Mouse (Mus musculus): ENCODE data around the gene Vmn1r66.
"Not testable (repeated sequence)": the region's sequence is repeated elsewhere in the genome, so short reads cannot be mapped to it uniquely, and the experiment has no call there.

Gene Vmn1r66

GRCm38 (mm10) chr7:10277906-10278305, at the start of gene Vmn1r66:
TSS of gene Vmn1r66 (minus strand) at chr7:10278006.
- no peak for DNase-seq

GRCm38 (mm10) chr7:10325462-10325861, 47.7 kb upstream of the Vmn1r66 start:
- DNase-seq = not testable (repeated sequence)

GRCm38 (mm10) chr7:10252075-10252474, 25.7 kb downstream of the Vmn1r66 start:
- no peak for DNase-seq

GRCm38 (mm10) chr7:10249146-10249545, 28.7 kb downstream of the Vmn1r66 start:
- DNase-seq = no peak

Measured in lung, postnatal 14 days (tissue).